Mouse (Mus musculus) G1E (cell line): Measurements from ENCODE around the gene Nppc. TPM values are rescaled to one million over a fixed set of nuclear protein-coding genes. Genes with fewer than 3 reads are reported as not detected.

Experiments
- ATAC-seq: 2 replicates; pipeline ENCODE4 v1.8.0; 2016; ENCODE audit warnings: mild to moderate bottlenecking; ENCODE audit not compliant: insufficient number of reproducible peaks, poor library complexity, low FRiP score, severe bottlenecking; ENCODE audit errors: extremely low read depth
- DNase-seq: peaks from one replicate; pipeline ENCODE4 v3.0.0; 2012; ENCODE audit warnings: low spot score
- H3K27me3 ChIP-seq: 2 replicates; pipeline ENCODE4 v1.6.1; 2012; ENCODE audit warnings: mild to moderate bottlenecking, low read length, inconsistent platforms; ENCODE audit not compliant: insufficient read depth
- H3K36me3 ChIP-seq: replicated peaks from 2 replicates; pipeline ENCODE3; 2012; ENCODE audit warnings: mild to moderate bottlenecking, inconsistent platforms
- H3K4me1 ChIP-seq: 2 replicates; pipeline ENCODE4 v1.6.1; 2012; ENCODE audit warnings: low read depth, low read length, inconsistent platforms, mixed read lengths; ENCODE audit not compliant: insufficient read depth
- H3K4me3 ChIP-seq: 2 replicates; pipeline ENCODE4 v1.5.1; 2012; ENCODE audit warnings: low read depth, mild to moderate bottlenecking, inconsistent platforms, low read length, moderate library complexity, mixed read lengths
- H3K9me3 ChIP-seq: replicated peaks from 2 replicates; pipeline ENCODE4 v1.6.1; 2012; ENCODE audit warnings: inconsistent platforms
- CTCF ChIP-seq: IDR thresholded peaks from 2 replicates; pipeline ENCODE4 v1.5.1; 2012; ENCODE audit warnings: low read depth, low read length, inconsistent platforms, mixed read lengths
- GATA1 ChIP-seq: IDR thresholded peaks from 2 replicates; pipeline ENCODE4 v1.6.1; 2012; ENCODE audit warnings: borderline replicate concordance, low read length, inconsistent platforms, mixed read lengths
- GATA2 ChIP-seq: IDR thresholded peaks from 2 replicates; pipeline ENCODE4 v1.6.1; 2012; ENCODE audit warnings: low read depth, low read length, inconsistent platforms, borderline replicate concordance
- POLR2AphosphoS5 ChIP-seq: IDR thresholded peaks from 2 replicates; pipeline ENCODE4 v1.6.1; 2012; ENCODE audit warnings: low read depth, low read length, inconsistent platforms; ENCODE audit not compliant: insufficient replicate concordance
- TAL1 ChIP-seq: conservative IDR thresholded peaks from 2 replicates; pipeline ENCODE4 v1.6.1; 2012; ENCODE audit warnings: low read depth, low read length, inconsistent platforms, mixed read lengths
- polyA plus RNA-seq: library from polyadenylated mRNA; stranded (reverse); fragments of >175 nt; gene quantifications from 2 replicates; pipeline ENCODE4 v1.2.3, GENCODE M21; 2012
- total RNA-seq, 2 experiments: library from RNA; stranded (forward) in 1 of 2; stranded (reverse) in 1 of 2; fragments of 200-1000 nt in 1 of 2; fragments of >200 nt in 1 of 2; fragmentation: Nextera tagmentation in 1 of 2; gene quantifications; 2 replicates each; pipeline ENCODE4 v1.2.3; 2014 to 2017

The Nppc gene
- total and polyA plus RNA-seq, 3 experiments: not detected

DNA sequence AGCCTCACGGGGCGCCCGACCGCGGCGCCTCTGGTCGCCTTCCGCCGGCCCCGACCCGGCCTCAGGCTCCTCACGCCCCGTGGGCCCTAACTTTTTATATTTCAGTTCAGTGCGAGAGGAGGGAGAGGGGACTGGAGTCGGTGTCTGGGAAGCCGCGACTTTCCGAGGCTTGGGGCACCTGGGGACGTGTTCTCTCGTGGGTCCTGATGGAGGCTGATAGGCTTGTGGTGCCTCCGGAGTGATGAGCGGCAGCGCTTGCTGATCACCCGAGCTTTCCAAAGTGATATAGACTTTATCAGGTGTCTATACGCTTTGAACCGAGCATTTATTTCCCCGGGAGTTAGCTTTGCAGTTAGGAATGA is 33.6 kb upstream of the Nppc start:
- DNase-seq: no peak
- no peaks in the 10 kb centered on the region for H3K27me3 ChIP-seq
- ATAC-seq: no peak

DNA sequence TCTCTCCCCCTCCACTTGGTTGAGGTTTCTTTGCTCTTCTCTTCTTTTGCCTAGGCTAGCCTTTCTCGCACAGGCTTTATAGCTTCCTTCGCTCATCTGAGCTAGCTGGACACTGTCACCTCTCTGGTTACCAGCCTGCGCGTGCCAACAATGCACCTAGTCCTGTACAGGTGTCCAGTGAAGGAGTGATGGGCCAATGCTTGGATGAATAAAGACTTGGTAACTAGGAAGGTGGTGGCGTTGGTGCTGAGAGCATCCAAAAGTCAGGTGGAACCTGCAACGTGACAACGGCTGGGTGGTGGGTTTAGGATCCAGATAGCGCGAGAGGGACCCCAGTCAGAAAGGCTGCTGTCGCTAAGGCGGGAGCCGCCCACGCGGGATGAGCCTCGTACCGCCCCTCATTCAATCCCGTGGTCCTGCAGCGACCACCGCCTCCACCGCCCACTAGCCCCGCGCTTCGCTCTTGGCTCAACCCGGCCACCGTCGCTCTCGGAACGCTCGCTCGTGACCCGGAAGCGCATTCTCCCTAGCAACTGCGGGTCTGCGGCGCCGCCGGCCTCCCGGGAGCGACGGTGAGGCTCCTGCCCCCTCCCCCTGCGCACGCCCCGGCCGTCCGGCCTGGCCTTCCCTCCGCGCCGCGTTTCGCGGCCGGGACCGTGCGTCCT is 33.1 kb upstream of the Nppc start, which contains the start of gene Dis3l2:
Dis3l2 (plus strand) TSS at position 509 of the 665 bp plus-strand sequence.
- H3K9me3 ChIP-seq: no peaks in the 10 kb centered on the region
- DNase-seq: peak; percentile 73

More for the DNA sequence above, 33.6 kb upstream of the Nppc start:
- Histone ChIP-seq H3K4me3 (peak overlapping the region; percentile 81), H3K4me1 (peaks cover 44% of the 10 kb centered on the region), H3K9me3 (no peaks in the 10 kb centered on the region), H3K36me3 (peaks cover 7% of the 10 kb centered on the region)
- no peak for TF ChIP-seq GATA2
- TF ChIP-seq TAL1: no peak
- TF ChIP-seq CTCF: no peak
- no peak for TF ChIP-seq GATA1
- no peak for TF ChIP-seq POLR2AphosphoS5

DNA sequence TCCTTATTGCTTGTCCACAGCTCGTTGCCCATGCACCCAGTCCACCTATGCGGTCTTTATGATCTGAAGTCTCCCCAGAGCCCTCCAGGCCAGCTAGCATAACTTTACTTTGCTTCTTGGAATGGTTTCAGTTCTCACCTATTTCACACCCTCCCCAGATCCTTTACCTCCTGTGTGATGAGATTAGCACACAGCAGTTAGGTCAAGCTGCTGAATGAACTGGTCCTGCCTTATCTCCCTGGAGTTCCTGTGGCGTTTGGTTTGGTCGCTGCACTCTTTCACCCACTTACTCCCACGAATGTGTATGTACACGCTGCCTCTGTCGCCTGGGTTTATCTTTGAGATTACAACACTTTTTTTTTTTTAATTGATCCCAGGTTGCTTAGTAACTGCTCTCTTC is 30.0 kb upstream of the Nppc start:
- ATAC-seq (peak; percentile 36), DNase-seq (peak; percentile 38)
- Histone ChIP-seq H3K4me1 (peaks cover 42% of the 10 kb centered on the region), H3K36me3 (peaks cover 1% of the 10 kb centered on the region), H3K4me3 (peak overlapping the region; percentile 27; the same call in 1 of the 2 replicates), H3K27me3 (no peaks in the 10 kb centered on the region), H3K9me3 (no peaks in the 10 kb centered on the region)
- TF ChIP-seq POLR2AphosphoS5: no peak
- peak; percentile 43; the same call in 1 of the 2 replicates for TF ChIP-seq TAL1

More for the DNA sequence above, 33.1 kb upstream of the Nppc start, which contains the start of gene Dis3l2:
- Histone ChIP-seq H3K36me3 (peaks cover 7% of the 10 kb centered on the region), H3K27me3 (no peaks in the 10 kb centered on the region), H3K4me3 (peak within 1 kb of the TSS; percentile 81), H3K4me1 (peaks cover 46% of the 10 kb centered on the region)
- ATAC-seq: peak; percentile 29; the same call in 1 of the 2 replicates
- TF ChIP-seq POLR2AphosphoS5 (0 out of 2 replicates have a peak, but pooled peaks have one; percentile 48), GATA1 (no peak)

GRCm38 (mm10) chr1:86699346-86700136 is 29.2 kb upstream of the Nppc start:
- TF ChIP-seq POLR2AphosphoS5 (no peak), GATA1 (no peak), CTCF (no peak), GATA2 (no peak), TAL1 (no peak)
- no peaks in the 10 kb centered on the region for H3K27me3 ChIP-seq
- H3K9me3 ChIP-seq: no peaks in the 10 kb centered on the region
- H3K36me3 ChIP-seq: no peaks in the 10 kb centered on the region
- DNase-seq: no peak
- no peak for ATAC-seq
- no peak overlapping the region for H3K4me3 ChIP-seq
- peaks cover 36% of the 10 kb centered on the region for H3K4me1 ChIP-seq

GRCm38 (mm10) chr1:86698721-86699120 is 28.4 kb upstream of the Nppc start:
- ATAC-seq (no peak), DNase-seq (no peak)
- no peak for TF ChIP-seq CTCF
- TF ChIP-seq POLR2AphosphoS5: no peak
- TF ChIP-seq GATA1: no peak
- TF ChIP-seq TAL1: no peak
- TF ChIP-seq GATA2: no peak
- H3K27me3 ChIP-seq: peaks cover under 1% of the 10 kb centered on the region; the same call in 1 of the 2 replicates
- no peak overlapping the region for H3K4me3 ChIP-seq
- H3K4me1 ChIP-seq: peaks cover 36% of the 10 kb centered on the region
- no peaks in the 10 kb centered on the region for H3K36me3 ChIP-seq
- H3K9me3 ChIP-seq: no peaks in the 10 kb centered on the region

DNA sequence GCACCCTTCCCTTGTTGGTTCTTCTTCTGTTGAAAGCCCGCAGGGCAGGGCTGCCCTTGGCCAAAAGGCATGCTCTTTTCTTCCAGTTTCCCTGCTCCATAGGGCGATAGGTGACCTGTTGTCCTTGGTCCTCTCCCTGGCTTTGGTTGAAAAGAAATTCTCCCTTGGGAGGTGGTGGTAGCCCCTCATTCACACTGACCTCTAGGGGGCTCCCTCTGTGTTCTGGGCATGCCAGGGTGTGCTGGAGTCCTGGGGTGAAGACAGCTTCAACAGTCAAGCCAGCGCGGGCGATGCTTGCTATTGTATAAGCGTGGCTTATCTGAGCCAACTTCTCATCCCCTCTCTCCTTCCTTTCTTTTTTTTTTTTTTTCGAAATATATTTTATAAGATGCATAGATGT is 26.6 kb upstream of the Nppc start:
- Histone ChIP-seq H3K36me3 (no peaks in the 10 kb centered on the region), H3K27me3 (peaks cover 6% of the 10 kb centered on the region), H3K4me1 (peaks cover 27% of the 10 kb centered on the region), H3K4me3 (no peak overlapping the region), H3K9me3 (no peaks in the 10 kb centered on the region)
- no peak for DNase-seq
- TF ChIP-seq CTCF: peak; percentile 14; the same call in 1 of the 2 replicates
- no peak for TF ChIP-seq GATA2
- no peak for ATAC-seq
